Mouse (Mus musculus): ENCODE results near the gene Tbx6.

DNA sequence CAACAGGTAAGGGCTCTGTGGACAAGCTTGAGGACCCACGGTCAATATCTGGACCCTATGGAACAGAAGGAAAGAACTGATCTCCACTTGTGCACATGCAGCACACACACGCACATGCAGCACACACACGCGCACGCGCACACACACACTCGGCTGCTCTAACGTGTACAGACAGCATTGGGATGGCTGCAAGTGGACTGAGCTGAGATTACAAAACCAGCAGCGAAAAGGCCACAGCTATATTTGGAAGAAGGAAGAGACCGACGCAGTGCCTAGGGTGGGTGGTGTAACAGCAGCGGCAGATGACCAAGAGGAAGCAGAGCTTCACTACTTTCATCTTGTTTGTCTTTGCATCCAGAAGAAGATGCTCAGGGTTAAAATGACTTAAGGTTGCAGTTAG, 35.2 kb upstream of the Tbx6 start:
- TF ChIP-seq CTCF (IDR thresholded peaks at IDR 0.05) (no peak), EP300 (IDR thresholded peaks at IDR 0.05) (no peak)
